Mouse (Mus musculus) forebrain, embryonic 15.5 days (tissue): ENCODE data around the gene Pklr. TPM values are rescaled to one million over a fixed set of nuclear protein-coding genes. Genes with fewer than 3 reads are reported as not detected.
"Not testable (repeated sequence)": the region's sequence is repeated elsewhere in the genome, so short reads cannot be mapped to it uniquely, and the experiment has no call there.

Experiments used
- ATAC-seq: fragments of 200-750 bp; cut with Nextera tagmentation; replicated peaks from 2 replicates; pipeline ENCODE4 v1.8.0; 2017; ENCODE audit warnings: mild to moderate bottlenecking, moderate TSS enrichment, moderate library complexity
- H3K27ac ChIP-seq: fragments of 300-500 bp; sonication (generic); replicated peaks from 2 replicates; pipeline ENCODE4 v1.5.1; 2015; ENCODE audit warnings: mild to moderate bottlenecking, inconsistent platforms
- H3K27me3 ChIP-seq: fragments of 300-500 bp; sonication (generic); 2 replicates; pipeline ENCODE4 v1.6.1; 2015; ENCODE audit warnings: inconsistent platforms
- H3K36me3 ChIP-seq: fragments of 300-500 bp; sonication (generic); 2 replicates; pipeline ENCODE4 v1.6.1; 2015; ENCODE audit warnings: mild to moderate bottlenecking, inconsistent platforms
- H3K4me1 ChIP-seq: fragments of 300-500 bp; sonication (generic); 2 replicates; pipeline ENCODE4 v1.6.1; 2015; ENCODE audit warnings: inconsistent platforms
- H3K4me2 ChIP-seq: fragments of 300-500 bp; sonication (generic); replicated peaks from 2 replicates; pipeline ENCODE4 v1.6.1; 2015; ENCODE audit warnings: mild to moderate bottlenecking, inconsistent platforms
- H3K4me3 ChIP-seq: fragments of 300-500 bp; sonication (generic); 2 replicates; pipeline ENCODE4 v1.5.1; 2015; ENCODE audit warnings: mild to moderate bottlenecking, inconsistent platforms
- H3K9ac ChIP-seq: fragments of 300-500 bp; sonication (generic); replicated peaks from 2 replicates; pipeline ENCODE4 v1.6.1; 2015; ENCODE audit warnings: mild to moderate bottlenecking, inconsistent platforms
- H3K9me3 ChIP-seq: fragments of 300-500 bp; sonication (generic); 2 replicates; pipeline ENCODE4 v1.6.1; 2016; ENCODE audit warnings: inconsistent platforms
- WGBS: fragments of 180-500 bp; shearing (Covaris S2); methylation state at CpG from one replicate; pipeline ENCODE4 v1.1.7; 2015; ENCODE audit warnings: mixed read lengths; 5-methylcytosine and 5-hydroxymethylcytosine counted together
- polyA plus RNA-seq: library from polyadenylated mRNA; unstranded; fragments of >200 nt; fragmentation: Nextera tagmentation; extraction: Ambion mirVana; gene quantifications from 2 replicates; pipeline ENCODE4 v1.2.1, GENCODE M21; 2015

Gene Pklr
- polyA plus RNA-seq, 1 experiment from 2014 or later: 0.10 TPM

GRCm38 (mm10) chr3:89152084-89152835 is 16.3 kb downstream of the Pklr start:
- Histone ChIP-seq H3K27ac (no peak overlapping the region), H3K4me1 (no peaks in the 10 kb centered on the region), H3K4me2 (no peak overlapping the region), H3K9ac (no peak overlapping the region), H3K27me3 (no peaks in the 10 kb centered on the region), H3K4me3 (no peak overlapping the region), H3K36me3 (peaks cover 8% of the 10 kb centered on the region; the same call in 1 of the 2 replicates), H3K9me3 (no peaks in the 10 kb centered on the region)
- 72% methylated on average over 17 of the region's 17 CpGs for WGBS
- no peak for ATAC-seq

- no peaks in the 10 kb centered on the region for H3K9me3 ChIP-seq
- 92% methylated on average over 8 of the region's 8 CpGs for WGBS
- H3K4me3 ChIP-seq: no peak overlapping the region
- peaks cover 18% of the 10 kb centered on the region for H3K4me1 ChIP-seq
- no peak overlapping the region for H3K4me2 ChIP-seq
- H3K27me3 ChIP-seq: no peaks in the 10 kb centered on the region
- peaks cover 6% of the 10 kb centered on the region; the same call in 1 of the 2 replicates for H3K36me3 ChIP-seq
- H3K27ac ChIP-seq: no peak overlapping the region
- H3K9ac ChIP-seq: no peak overlapping the region
- no peak for ATAC-seq
These were observed 21.0 kb downstream of the Pklr start for GRCm38 (mm10) chr3:89156951-89157350.

GRCm38 (mm10) chr3:89158651-89159050 is 22.7 kb downstream of the Pklr start:
- no peaks in the 10 kb centered on the region for H3K9me3 ChIP-seq
- WGBS: 14% methylated on average over 7 of the region's 7 CpGs
- H3K9ac ChIP-seq: peak overlapping the region; percentile 77
- no peaks in the 10 kb centered on the region for H3K36me3 ChIP-seq
- H3K27me3 ChIP-seq: no peaks in the 10 kb centered on the region
- H3K27ac ChIP-seq: no peak overlapping the region
- no peak for ATAC-seq
- peaks cover 19% of the 10 kb centered on the region for H3K4me1 ChIP-seq
- H3K4me3 ChIP-seq: peak overlapping the region; percentile 90
- peak overlapping the region; percentile 85 for H3K4me2 ChIP-seq

- Histone ChIP-seq H3K4me3 (peak overlapping the region; percentile 90), H3K4me2 (peak overlapping the region; percentile 85), H3K9me3 (no peaks in the 10 kb centered on the region), H3K9ac (peak overlapping the region; percentile 77), H3K4me1 (peaks cover 24% of the 10 kb centered on the region), H3K27ac (0 out of 2 replicates have a peak overlapping the region, but pooled peaks have one; percentile 32), H3K27me3 (no peaks in the 10 kb centered on the region), H3K36me3 (no peaks in the 10 kb centered on the region)
- under 1% methylated on average over 13 of the region's 13 CpGs for WGBS
- ATAC-seq: peak; percentile 3; the same call in 1 of the 2 replicates
These were observed 23.3 kb downstream of the Pklr start for GRCm38 (mm10) chr3:89159211-89159610.

GRCm38 (mm10) chr3:89159616-89160344 is 23.8 kb downstream of the Pklr start, which contains the start of gene Hcn3:
Gene Hcn3, minus strand, starts transcription at chr3:89160196.
- Histone ChIP-seq H3K4me3 (peak within 1 kb of the TSS; percentile 90), H3K9me3 (no peaks in the 10 kb centered on the region), H3K36me3 (no peaks in the 10 kb centered on the region), H3K27ac (peak within 1 kb of the TSS; percentile 32), H3K4me1 (peaks cover 25% of the 10 kb centered on the region), H3K9ac (peak within 1 kb of the TSS; percentile 77), H3K27me3 (no peaks in the 10 kb centered on the region), H3K4me2 (peak within 1 kb of the TSS; percentile 85)
- peak; percentile 82 for ATAC-seq
- under 1% methylated on average over 60 of the region's 66 CpGs for WGBS

- ATAC-seq: not testable (repeated sequence)
- H3K4me1 ChIP-seq: peaks cover 36% of the 10 kb centered on the region
These were observed 25.3 kb downstream of the Pklr start for GRCm38 (mm10) chr3:89161207-89161606.

GRCm38 (mm10) chr3:89161786-89162185 is 25.8 kb downstream of the Pklr start:
- no peaks in the 10 kb centered on the region for H3K9me3 ChIP-seq
- H3K4me2 ChIP-seq: no peak overlapping the region
- H3K4me1 ChIP-seq: peaks cover 42% of the 10 kb centered on the region
- no peak overlapping the region for H3K9ac ChIP-seq
- no peak overlapping the region for H3K4me3 ChIP-seq
- H3K36me3 ChIP-seq: 0 out of 2 replicates have a peak, but pooled peaks cover under 1% of the 10 kb centered on the region
- no peaks in the 10 kb centered on the region for H3K27me3 ChIP-seq
- 82% methylated on average over 4 of the region's 4 CpGs for WGBS
- no peak overlapping the region for H3K27ac ChIP-seq
- no peak for ATAC-seq

More at GRCm38 (mm10) chr3:89161207-89161606, 25.3 kb downstream of the Pklr start:
- not testable (repeated sequence) for H3K9me3 ChIP-seq, H3K4me2 ChIP-seq, H3K4me3 ChIP-seq, H3K36me3 ChIP-seq, H3K27ac ChIP-seq, H3K27me3 ChIP-seq, H3K9ac ChIP-seq

GRCm38 (mm10) chr3:89163123-89163522 is 27.2 kb downstream of the Pklr start:
- 84% methylated on average over 1 of the region's 1 CpGs for WGBS
- ATAC-seq: no peak

GRCm38 (mm10) chr3:89163643-89164245 is 27.8 kb downstream of the Pklr start:
- peak overlapping the region; percentile 66 for H3K4me2 ChIP-seq
- peak overlapping the region; percentile 94 for H3K27ac ChIP-seq
- peaks cover 35% of the 10 kb centered on the region for H3K4me1 ChIP-seq
- WGBS: 76% methylated on average over 5 of the region's 5 CpGs
- H3K9ac ChIP-seq: peak overlapping the region; percentile 96
- no peaks in the 10 kb centered on the region for H3K9me3 ChIP-seq
- ATAC-seq: no peak
- H3K4me3 ChIP-seq: peak overlapping the region; percentile 84
- no peaks in the 10 kb centered on the region for H3K27me3 ChIP-seq
- peaks cover 17% of the 10 kb centered on the region for H3K36me3 ChIP-seq

More at GRCm38 (mm10) chr3:89163123-89163522, 27.2 kb downstream of the Pklr start:
- H3K9ac ChIP-seq: no peak overlapping the region
- H3K4me1 ChIP-seq: peaks cover 41% of the 10 kb centered on the region
- H3K4me2 ChIP-seq: no peak overlapping the region
- H3K27me3 ChIP-seq: no peaks in the 10 kb centered on the region
- no peak overlapping the region for H3K27ac ChIP-seq
- H3K36me3 ChIP-seq: peaks cover 11% of the 10 kb centered on the region
- H3K9me3 ChIP-seq: no peaks in the 10 kb centered on the region
- H3K4me3 ChIP-seq: no peak overlapping the region

GRCm38 (mm10) chr3:89164506-89165267 is 28.7 kb downstream of the Pklr start, which contains the start of gene Clk2:
Gene Clk2, plus strand, starts transcription at chr3:89164795.
- Histone ChIP-seq H3K9ac (peak within 1 kb of the TSS; percentile 96), H3K9me3 (no peaks in the 10 kb centered on the region), H3K4me1 (peaks cover 31% of the 10 kb centered on the region), H3K27me3 (no peaks in the 10 kb centered on the region), H3K36me3 (peaks cover 26% of the 10 kb centered on the region), H3K27ac (peak within 1 kb of the TSS; percentile 94), H3K4me2 (peak within 1 kb of the TSS; percentile 66), H3K4me3 (peak within 1 kb of the TSS; percentile 84)
- peak; percentile 97 for ATAC-seq
- WGBS: under 1% methylated on average over 69 of the region's 79 CpGs

- ATAC-seq: no peak
- Histone ChIP-seq H3K27me3 (no peaks in the 10 kb centered on the region), H3K9me3 (no peaks in the 10 kb centered on the region), H3K4me1 (peaks cover 29% of the 10 kb centered on the region), H3K4me2 (peak overlapping the region; percentile 66), H3K4me3 (peak overlapping the region; percentile 84), H3K27ac (peak overlapping the region; percentile 94), H3K9ac (peak overlapping the region; percentile 96), H3K36me3 (peaks cover 33% of the 10 kb centered on the region)
- WGBS: 25% methylated on average over 12 of the region's 12 CpGs
These were observed 29.4 kb downstream of the Pklr start for GRCm38 (mm10) chr3:89165268-89165870.
